Mouse (Mus musculus) left cerebral cortex, adult 9 months (tissue): ENCODE measurements around the gene Mylk2.

ENCODE experiments used
- DNase-seq, 2 experiments: peaks; one replicate each; pipeline ENCODE4 v3.0.0; 2022; ENCODE audit warnings: low spot score in 2 of 2

Gene Mylk2

DNA sequence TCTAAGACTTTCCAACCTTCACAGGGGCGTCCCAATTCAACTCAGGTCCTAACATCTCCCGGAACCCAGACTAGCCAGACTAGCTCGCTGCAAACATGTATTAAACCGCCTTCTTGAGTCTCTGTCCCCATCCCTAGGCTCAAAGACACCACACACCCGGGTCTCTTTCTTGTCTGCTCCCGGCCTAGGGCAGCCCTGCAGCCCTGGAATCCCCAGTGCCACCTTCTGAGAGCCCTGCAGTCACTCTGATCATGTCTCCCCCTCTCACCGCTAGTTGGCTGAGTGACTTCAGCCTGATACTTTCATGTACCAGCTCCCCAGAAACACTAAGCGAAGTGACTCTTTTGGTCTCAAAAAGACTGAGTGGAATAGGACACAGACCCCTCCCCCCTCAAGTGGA is 32.4 kb downstream of the Mylk2 start:
- DNase-seq = no peak

DNA sequence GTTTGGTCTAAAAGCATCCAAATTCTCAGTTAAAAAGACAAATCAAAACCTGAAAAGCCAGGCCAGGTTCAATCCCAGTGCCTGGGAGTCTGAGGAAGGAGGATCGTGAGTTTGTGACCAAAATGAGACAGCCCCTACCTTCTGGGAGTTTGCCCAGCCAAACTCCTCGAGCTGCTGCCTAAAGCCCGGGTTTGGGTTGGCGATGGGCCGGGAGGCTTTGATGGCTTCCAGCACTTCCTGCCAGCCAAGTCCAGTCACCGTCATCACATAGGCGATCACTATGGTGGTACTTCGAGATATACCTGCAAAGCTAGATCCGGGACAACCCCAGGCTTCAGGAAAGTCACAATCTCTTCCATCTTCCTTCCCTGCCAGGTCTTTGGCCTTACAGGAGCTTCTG is 32.9 kb downstream of the Mylk2 start:
- no peak for DNase-seq

DNA sequence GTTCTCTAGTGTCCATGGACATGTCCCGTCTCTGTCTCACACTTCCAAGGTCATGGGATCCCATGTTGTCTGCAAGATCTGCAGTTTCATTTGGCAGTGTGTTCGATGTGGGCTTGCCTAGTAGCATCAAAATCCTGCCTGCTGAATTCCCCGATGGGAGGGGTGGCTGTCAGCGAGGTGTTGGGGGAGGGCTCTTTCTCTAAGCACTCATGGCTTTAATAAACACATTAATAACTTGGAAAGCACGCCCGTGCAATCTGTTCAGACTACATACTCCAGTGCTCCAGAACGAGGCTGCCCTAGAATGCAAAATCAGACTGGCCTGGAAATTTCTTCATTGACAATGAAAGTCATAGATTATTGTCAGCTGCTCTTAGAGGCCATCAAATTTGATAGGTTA is 35.9 kb downstream of the Mylk2 start:
- DNase-seq = no peak

DNA sequence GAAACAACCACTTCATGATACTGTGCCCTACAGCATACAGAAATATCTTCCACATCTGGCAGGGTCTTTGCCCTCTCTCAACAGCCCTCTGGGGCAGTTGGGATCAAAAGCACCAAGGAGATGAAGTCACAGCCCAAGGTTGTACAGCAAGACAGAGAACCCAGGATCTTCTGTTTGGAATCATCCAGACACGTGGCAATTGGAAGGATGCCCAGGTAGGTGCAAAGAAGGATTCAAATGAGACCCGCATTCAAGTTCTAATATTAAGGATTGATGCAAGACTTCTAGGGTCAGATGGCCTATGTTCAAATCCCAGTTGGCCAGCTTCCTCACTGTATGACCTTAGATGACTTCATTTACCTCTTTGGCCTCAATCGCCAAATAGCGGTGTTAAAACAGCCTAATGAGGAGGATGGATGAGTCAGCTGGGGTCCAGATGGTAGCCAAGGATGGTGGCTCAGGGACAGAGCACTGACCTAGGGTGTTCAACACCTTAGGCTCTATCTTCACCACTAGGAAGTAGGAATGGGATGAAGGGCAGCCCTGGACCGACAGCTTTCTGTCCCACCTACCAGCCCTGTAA is 37.4 kb downstream of the Mylk2 start:
- DNase-seq = no peak

DNA sequence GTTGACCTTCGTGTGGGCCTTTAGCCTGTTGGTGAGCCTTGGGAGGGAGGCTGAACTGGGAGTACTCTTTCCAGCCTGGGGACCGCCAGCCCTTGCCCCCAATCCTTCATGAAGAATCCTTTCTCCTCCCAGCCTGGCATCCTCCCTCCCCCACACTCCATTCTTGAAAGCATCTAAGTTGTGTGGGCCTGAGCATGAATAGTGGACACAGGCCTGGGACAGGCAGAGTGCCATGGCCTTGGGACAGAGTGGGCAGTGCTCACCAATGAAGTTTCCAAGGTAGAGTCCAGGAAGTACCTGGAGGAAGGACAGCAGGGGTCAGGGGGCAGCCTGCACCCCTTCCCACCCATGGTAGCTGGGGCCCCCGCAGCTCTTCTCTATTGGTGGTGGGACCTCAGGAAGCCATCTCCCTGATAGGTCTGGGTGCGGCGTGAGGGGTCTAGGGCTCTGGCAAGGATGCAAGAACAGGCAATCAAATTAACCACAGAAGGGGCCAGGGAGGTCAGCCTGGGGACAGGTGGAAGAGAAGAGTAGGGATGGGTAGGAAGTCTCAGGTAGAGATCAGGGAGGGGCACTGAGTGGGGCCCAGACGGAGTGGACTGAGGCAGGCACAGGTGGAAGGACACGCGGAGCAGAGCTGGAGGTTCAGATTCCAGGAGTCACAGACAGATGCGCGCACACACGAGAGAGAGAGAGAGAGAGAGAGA is 39.4 kb downstream of the Mylk2 start:
- DNase-seq = no peak

DNA sequence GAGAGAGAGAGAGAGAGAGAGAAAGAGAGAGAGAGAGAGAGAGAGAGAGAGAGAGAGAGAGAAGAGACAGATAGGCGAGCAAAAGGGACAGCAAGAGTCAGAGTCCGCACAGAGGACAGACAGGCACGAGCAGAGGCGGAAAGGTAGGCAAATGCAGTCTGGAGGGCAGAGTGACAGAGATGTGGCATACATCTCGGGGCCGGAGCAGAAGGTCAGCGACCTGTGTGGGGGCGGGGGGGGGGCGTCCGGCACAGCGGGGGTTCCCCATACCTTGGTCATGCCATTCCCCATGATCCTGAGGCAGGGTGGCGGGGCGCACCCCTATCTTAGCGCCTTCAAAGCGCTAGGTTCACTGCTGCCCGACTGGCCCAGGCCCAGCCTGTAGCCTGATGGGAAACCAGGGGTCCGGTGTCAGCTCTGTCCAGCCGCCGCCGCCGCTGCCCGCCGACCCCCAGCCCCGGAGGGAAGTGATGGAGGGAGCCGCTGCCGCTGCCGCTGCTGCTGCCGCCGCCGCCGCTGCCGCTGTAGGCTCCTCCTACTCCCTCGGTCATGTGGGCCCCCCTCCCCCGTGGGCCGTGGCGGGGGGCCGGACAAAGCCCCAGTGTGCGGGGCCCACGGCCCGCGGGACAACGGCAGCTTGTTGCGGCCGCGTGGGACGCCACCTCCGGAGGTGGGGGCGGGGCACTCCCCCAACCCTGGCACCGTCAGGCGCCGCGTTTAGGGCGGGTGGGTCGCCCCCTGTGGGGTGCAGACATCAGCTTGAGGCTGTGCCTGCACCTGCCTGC is 40.1 kb downstream of the Mylk2 start, which contains the start of gene Dusp15:
Gene Dusp15, minus strand, starts transcription at position 634 of the 785 bp plus-strand sequence.
- DNase-seq = peak; percentile 25 to 63

DNA sequence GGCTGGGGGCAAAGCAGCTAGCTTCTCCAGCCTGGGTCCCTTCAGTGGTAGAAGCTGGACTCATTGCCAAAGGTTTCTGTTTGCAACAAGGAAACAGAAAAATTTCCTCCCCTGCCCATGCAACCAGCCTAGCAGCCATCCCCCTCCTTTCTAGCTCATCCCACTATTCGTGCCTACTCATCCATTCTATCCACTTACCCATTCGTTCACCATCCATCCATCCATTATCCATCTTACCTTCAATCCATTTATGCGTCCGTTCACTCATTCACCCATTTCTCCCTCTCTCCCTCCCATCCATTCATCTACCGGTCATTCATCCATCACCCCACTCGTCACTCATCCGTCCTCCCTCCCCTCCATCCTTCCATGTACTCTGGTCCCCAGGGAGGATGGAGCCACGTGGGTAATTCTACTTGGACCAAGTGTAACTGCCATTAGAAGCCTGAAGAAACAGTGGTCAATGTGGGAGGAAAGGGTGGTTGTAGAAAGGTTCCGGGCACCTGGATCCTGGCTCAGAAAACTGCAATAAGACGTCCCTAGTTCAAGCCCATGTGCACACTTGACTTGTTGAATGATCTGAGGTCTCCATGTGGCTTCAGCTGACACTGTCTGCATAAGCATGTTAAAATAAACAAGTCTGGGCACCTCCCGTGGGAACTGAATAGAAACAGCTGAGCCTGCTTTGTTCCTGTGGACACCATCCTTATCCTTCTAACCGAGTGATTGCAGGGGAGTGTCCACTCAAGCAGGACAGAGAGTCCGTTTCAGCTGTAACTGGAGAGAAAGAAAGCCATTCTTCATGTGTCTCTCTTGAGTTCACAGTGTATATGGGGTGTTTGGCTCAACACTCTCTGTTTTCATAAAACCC is 40.9 kb downstream of the Mylk2 start:
- DNase-seq = no peak

DNA sequence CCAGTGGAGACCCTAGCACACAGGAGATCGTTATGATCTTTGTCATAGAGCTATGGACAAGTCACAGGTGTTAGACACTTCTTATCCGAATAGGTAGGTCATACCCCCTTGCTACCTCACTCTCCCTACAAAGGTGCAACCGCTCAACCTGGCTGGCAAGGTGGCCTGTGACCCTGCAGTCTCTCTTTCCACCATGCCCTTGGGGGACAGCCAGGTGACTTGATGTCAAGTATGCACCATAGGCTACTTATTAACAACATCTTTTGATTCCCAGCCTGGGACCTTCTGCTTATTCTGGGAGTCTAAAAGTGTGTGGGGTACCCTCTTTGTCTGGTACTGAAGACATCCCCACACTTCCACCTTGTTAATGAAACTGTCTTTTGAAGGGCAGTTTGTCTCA is 47.0 kb downstream of the Mylk2 start:
- DNase-seq = no peak

DNA sequence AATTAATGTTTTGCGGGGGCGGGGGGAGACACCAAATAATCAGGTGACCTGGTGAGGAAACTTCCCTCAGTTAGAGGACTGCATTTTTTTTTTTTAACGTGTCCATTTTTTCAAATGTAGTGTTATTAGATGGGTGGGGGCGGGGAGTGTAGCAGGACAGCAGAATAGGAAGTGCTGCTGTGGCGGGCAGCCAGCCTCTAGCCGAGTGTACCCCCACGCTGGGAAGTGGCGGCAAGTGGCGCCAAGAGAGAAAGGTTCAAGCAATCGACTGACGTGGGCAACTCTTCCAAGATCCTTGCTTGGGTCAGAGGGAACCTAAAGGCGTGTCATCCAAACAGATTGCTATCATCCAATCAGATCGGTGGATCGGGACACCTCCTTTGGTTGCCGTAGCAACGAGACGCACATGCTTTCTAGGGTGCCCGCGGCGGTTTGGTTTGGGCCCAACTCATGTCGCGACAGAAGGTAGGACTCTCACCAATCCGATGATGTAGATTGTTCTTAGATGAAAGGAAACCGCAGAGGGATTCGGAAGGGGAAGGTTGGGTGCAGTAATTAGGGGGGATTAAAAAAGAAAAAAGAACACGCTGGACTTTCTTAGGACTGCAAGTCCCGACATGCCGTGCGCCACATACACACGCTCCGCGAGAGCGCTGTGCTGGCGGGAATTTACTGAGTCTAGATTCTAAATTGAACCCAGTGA is 51.1 kb downstream of the Mylk2 start, which contains the start of gene Ttll9:
Gene Ttll9, plus strand, starts transcription at position 395 of the 703 bp plus-strand sequence.
- DNase-seq = peak; percentile 73 to 89

DNA sequence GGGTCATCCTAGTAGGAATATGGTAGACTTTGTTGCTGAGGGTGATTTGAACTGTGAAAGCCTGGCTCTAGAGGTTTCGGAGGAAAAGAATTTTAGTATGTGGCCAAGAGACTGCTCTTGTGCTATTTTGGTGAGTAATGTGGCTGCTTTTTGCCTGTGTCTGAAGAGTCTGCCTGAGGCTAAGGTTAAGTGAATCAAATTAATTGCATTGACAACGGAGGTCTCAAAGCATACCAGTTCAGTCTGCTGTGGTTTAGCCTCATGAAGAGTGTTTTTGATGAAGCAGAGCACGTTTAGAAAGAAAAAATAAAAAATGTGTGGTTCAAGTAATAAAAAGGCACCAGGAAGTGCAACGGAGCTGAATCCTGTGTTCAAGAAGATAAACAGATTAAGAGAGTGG is 54.4 kb downstream of the Mylk2 start:
- no peak for DNase-seq
